Mouse (Mus musculus) urinary bladder, adult 18-20 months (tissue): ENCODE measurements at regions not wholly inside any gene's neighbourhood (a gene's known extent, or its start where the extent isn't known, plus 50 kb on each side); places are given as distances from the start of the nearest gene placed in this dataset.
A peak's percentile ranks its signal among the peaks of the same experiment; 100 is the strongest.

Experiments
- DNase-seq, 2 experiments: peaks; one replicate each; pipeline ENCODE4 v3.0.0; 2022; ENCODE audit warnings: low spot score in 2 of 2, mixed read lengths in 2 of 2

DNA sequence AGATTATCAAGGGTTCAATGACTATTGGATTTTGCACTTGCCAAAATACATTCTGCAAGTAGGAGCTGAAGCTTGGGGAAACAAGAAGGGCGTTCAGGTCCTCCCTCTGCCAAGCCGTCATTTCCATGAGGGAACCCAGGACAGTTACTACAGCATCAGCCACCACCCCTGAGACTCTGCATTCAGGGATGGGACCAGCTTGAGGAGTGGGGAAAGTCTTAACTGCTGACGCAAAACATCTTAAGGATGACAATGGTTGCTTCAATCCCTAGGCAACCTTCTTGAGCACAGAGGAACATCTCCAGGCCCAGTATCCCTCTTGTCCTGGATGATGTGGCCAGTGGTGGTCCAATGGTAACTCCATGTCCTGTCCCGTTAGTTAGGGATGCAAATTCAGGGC, 137.2 kb upstream of the Noct start:
- no peak for DNase-seq

DNA sequence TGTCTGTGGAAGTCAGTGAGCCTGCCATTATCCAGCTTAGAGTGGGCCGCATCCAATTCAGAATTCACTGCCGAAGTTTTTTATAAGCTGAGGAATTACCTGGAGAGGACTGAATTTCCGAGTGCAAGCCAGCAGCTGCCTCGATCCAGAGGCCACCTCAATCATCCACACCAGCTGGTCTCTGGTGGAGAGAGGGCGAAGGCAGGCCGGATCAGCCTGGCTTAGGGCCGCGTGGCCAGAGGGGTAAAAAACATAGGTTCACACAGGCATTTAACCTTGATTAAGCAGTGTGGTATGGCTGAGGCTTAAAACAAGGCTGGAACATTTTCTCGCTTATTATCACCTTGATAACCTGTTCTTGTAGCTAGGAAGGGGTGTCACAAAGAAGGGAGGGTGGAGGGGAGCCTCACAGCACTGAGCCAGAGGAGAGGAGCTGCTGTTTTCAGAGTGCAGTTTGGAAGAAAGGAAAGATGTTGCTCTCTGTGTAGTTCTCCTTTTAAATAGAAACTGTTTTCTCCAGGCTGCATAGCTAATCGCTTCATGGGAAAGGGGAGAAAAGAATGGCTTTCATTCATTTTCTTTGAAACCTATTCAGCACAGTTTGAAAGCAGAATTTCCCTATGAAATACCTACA, 135.1 kb upstream of the Noct start:
- DNase-seq: no peak

- peak in 1 of 2 experiments; percentile 42 for DNase-seq
These were observed 132.8 kb upstream of the Noct start for GRCm38 (mm10) chr3:51091478-51091877.

- peak in 1 of 2 experiments; percentile 15 for DNase-seq
These were observed 131.9 kb upstream of the Noct start for GRCm38 (mm10) chr3:51092079-51093028.

- no peak for DNase-seq
These were observed 128.3 kb upstream of the Noct start for GRCm38 (mm10) chr3:51095847-51096447.

DNA sequence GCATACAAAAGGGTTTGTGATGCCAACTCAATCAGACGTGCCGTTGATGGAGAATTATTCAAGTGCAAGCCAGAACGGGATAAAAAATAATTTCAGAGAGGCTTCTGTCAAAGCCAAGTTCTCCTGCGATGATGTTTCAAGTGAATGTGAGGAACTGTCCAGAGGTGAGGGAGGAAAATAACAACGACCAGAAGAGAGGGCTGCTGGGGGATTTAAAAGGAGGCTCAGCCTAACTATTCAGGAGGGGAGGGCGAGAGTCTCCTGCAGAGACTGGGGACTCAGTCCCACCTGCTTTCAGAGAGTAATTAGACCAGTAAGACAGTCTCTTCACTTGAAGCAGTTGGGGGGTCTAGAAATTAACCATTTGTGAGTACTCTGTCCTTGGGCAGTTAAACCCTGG, 127.7 kb upstream of the Noct start:
- DNase-seq: no peak

GRCm38 (mm10) chr3:51097362-51097761, 126.9 kb upstream of the Noct start:
- DNase-seq: no peak

GRCm38 (mm10) chr3:51099966-51100365, 124.3 kb upstream of the Noct start:
- no peak for DNase-seq

- DNase-seq: no peak
These were observed 115.5 kb upstream of the Noct start for GRCm38 (mm10) chr3:51108639-51109202.

DNA sequence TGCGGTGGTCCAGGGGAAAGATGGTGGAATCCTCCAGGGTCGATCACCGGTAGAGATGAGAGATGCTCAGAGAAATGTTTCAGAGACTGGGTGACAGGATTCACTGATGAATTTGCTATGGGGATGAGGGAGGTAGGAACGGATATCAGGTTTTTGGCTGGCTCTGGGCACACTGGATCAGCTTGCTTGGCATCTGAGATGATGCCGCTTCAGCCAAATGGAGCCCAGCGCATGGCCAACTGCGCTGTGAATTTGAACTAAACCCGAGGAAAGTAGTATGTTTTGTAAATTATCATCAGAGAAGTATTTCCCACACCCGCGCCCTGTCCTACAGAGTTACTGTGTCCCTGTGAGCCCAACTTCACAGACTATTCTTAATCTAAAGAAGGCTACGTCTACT, 113.0 kb upstream of the Noct start:
- DNase-seq: no peak

DNA sequence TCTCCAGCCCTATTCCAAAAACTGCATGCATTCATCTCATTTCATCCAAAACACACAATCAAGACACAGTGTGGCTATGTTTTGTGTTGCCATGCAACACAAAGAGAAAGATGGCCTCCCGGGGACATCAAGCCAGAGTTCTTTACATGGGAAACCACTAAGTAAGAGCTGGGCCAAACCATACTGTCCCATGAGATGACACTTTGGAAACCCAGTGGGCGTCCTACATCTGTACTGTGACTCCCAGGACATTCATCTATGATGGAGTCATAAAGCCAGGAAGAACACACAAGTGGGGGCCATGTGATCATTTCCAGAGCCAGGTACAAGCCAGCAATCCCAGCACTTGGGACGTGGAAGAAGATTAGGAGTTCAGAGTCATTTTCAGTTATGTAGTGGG, 111.9 kb upstream of the Noct start:
- DNase-seq: no peak

DNA sequence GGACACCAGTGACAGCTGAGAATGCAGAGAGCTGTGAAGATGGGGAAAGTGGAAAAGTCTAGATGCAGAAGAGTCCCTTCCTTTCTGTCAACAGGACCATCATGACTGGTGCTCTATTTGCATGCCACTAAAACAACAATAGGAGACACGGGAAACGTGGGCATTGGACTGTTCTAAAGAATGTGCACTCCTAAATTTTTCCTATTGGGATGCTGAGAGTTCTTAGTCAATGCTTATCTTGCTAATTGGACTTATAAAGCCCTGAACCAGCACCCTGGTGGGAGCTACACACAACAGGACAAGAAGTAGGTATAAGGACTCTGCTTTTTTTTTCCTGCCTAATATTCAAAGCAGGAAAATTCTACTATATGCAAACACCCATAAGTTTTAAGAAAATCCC, 108.3 kb upstream of the Noct start:
- no peak for DNase-seq

GRCm38 (mm10) chr3:51118706-51119105, 105.5 kb upstream of the Noct start:
- DNase-seq: no peak

DNA sequence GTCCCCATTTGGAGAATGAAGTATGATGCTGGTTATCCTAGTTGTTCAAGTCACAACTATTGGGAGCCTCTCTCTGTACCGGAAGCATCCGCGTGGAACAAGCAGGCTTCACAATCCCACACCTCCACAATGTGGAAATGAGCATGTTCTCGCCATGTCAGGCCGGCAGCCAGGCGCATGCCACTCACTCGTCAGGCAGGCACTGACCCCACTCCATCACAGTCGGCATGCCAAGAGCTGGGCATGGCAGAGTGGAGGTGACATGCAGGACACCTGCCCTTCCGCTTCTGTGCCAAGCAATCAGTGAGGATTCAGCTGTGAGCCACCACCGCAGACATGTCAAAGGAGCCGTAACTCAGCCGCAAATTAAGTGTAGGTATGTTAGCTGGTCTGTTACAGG, 103.7 kb upstream of the Noct start:
- no peak for DNase-seq

DNA sequence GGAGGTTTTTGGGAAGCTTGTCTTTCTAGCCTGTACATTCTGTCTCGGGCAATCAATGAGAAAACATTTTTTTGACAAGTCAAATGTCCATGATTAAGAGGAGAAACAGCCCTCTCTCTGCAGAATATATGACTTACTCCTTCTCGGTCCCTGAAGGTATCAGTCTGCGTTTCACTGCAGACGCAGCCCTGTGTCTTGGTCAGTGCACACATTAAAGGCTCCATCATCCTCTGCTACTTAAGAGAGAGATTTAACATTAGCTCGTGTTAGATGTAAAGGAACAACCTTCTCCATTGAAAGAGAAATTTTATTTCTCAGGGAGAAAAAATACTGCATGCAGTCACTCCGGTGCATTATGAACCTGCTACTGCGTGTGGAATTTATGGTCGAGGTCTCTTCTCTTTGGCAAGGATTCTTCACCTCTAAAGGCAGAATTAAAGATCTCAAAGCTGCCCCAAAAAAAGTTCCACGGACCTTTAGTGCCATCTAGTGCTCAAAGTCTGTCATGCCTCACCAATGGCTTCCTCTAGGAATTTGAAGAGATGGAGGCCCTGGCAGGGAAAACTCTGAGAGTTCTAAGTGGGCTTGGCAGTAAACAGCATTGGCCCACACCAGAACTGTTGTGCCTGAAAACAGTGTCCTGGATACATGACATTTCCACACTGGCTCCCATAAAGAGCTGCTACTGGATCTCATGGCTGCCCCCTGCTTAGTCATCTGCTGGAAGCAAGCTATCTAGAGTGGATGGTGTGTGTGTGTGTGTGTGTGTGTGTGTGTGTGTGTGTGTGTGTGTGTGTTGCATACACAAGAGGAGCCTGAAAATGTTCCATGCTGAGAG, 102.3 kb upstream of the Noct start:
- peak; percentile 48 to 49 for DNase-seq

- DNase-seq: no peak
These were observed 101.7 kb upstream of the Noct start for GRCm38 (mm10) chr3:51122541-51122935.

GRCm38 (mm10) chr3:51127875-51128274, 96.4 kb upstream of the Noct start:
- DNase-seq: no peak

DNA sequence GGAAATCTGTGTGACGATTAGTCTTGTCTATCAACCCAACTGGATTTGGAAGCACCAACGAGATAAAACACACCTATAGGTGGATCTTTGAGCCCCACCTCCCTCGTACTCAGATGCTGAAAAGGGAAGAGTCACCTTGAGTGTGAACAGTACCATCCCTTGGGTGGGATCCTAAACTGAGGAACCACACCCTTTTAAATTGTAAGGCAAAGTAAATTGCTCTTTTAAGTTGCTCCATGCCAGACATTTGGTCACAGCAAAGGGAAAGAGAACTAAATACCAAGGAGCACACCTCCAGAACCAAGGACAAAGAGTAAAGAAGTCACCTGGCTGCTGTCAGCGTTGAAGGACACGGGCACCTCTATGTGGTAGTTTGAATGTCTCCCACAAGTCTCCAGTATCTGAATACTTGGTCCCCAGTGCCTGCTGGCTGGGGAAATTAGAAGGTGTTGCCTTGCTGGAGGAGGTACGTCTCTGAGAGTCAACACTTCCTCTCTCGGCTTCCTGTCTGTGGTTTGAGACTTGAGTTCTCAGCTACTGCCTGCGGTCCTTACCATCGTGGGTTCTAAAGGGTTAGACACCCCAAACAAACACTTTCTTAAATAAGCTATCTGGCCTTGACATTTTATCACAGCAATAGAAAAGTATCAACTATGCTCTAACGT, 95.6 kb upstream of the Noct start:
- DNase-seq: no peak

- DNase-seq: no peak
These were observed 93.5 kb upstream of the Noct start for GRCm38 (mm10) chr3:51130709-51131108.

DNA sequence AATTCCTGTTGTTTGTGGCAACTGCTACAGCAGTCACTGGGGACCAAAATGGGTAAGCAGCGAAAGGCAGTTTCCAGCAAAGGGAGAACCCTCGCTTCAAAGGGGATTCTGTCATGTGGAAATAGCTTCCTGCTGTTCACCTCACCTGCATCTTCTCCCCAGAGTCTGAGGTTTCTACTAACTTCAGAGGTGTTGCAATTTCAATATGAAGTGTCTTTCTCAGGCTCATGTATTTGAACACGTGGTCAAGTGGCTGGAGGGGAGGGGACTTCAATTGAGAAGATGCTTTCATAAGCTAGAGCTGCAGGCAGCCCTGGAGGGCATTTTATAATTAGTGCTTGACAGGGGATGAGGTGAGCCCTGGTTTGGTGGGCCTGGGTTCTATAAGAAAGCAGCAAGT, 92.9 kb upstream of the Noct start:
- no peak for DNase-seq

- DNase-seq: no peak
These were observed 91.5 kb upstream of the Noct start for GRCm38 (mm10) chr3:51132736-51133135.
